Mouse (Mus musculus): ENCODE measurements around the gene Rhebl1. TPM values are rescaled to one million over a fixed set of nuclear protein-coding genes. Genes with fewer than 3 reads are reported as not detected.
A peak's percentile ranks its signal among the peaks of the same experiment; 100 is the strongest.

Gene Rhebl1
- total RNA-seq, 2 experiments from 2014 or later, result 3.4 to 4.8 TPM

- peak; percentile 37; the same call in 1 of the 2 replicates for ATAC-seq (ENCODE audit: poor library complexity, severe bottlenecking)
Observed at GRCm38 (mm10) chr15:98877331-98877730, 17.0 kb downstream of the Rhebl1 start.

- peak; percentile 83 for ATAC-seq (ENCODE audit: poor library complexity, severe bottlenecking)
Observed at GRCm38 (mm10) chr15:98871916-98872888, 22.1 kb downstream of the Rhebl1 start.

GRCm38 (mm10) chr15:98871070-98871915 is 23.0 kb downstream of the Rhebl1 start, which contains the start of gene Kmt2d:
Gene Kmt2d, minus strand, starts transcription at chr15:98871204.
- peak; percentile 4; the same call in 1 of the 2 replicates for ATAC-seq (ENCODE audit: poor library complexity, severe bottlenecking)

- ATAC-seq (ENCODE audit: poor library complexity, severe bottlenecking), result no peak
Observed at GRCm38 (mm10) chr15:98870179-98871069, 23.9 kb downstream of the Rhebl1 start.

- no peak for ATAC-seq (ENCODE audit: poor library complexity, severe bottlenecking)
Observed at GRCm38 (mm10) chr15:98869342-98870178, 24.8 kb downstream of the Rhebl1 start.

- ATAC-seq (ENCODE audit: poor library complexity, severe bottlenecking), result no peak
Observed at GRCm38 (mm10) chr15:98868346-98869063, 25.8 kb downstream of the Rhebl1 start.

- ATAC-seq (ENCODE audit: poor library complexity, severe bottlenecking), result peak; percentile 71
Observed at GRCm38 (mm10) chr15:98867321-98867720, 27.0 kb downstream of the Rhebl1 start.

GRCm38 (mm10) chr15:98866501-98866900 is 27.8 kb downstream of the Rhebl1 start:
- no peak for ATAC-seq (ENCODE audit: poor library complexity, severe bottlenecking)

GRCm38 (mm10) chr15:98865771-98866170 is 28.6 kb downstream of the Rhebl1 start:
- no peak for ATAC-seq (ENCODE audit: poor library complexity, severe bottlenecking)

GRCm38 (mm10) chr15:98864951-98865350 is 29.4 kb downstream of the Rhebl1 start:
- ATAC-seq (ENCODE audit: poor library complexity, severe bottlenecking), result no peak

- no peak for ATAC-seq (ENCODE audit: poor library complexity, severe bottlenecking)
Observed at GRCm38 (mm10) chr15:98863451-98863958, 30.8 kb downstream of the Rhebl1 start.

- no peak for ATAC-seq (ENCODE audit: poor library complexity, severe bottlenecking)
Observed at GRCm38 (mm10) chr15:98861701-98862410, 32.5 kb downstream of the Rhebl1 start.

GRCm38 (mm10) chr15:98860921-98861320 is 33.4 kb downstream of the Rhebl1 start:
- ATAC-seq (ENCODE audit: poor library complexity, severe bottlenecking), result no peak

- no peak for ATAC-seq (ENCODE audit: poor library complexity, severe bottlenecking)
Observed at GRCm38 (mm10) chr15:98859319-98860043, 34.9 kb downstream of the Rhebl1 start.

- ATAC-seq (ENCODE audit: poor library complexity, severe bottlenecking), result no peak
Observed at GRCm38 (mm10) chr15:98854214-98854613, 40.1 kb downstream of the Rhebl1 start.

GRCm38 (mm10) chr15:98853161-98853937 is 41.0 kb downstream of the Rhebl1 start:
- no peak for ATAC-seq (ENCODE audit: poor library complexity, severe bottlenecking)
